Mouse (Mus musculus) natural killer cell, adult 2 months (primary cell): Measurements from ENCODE around the gene Olfr484.
"Not testable (repeated sequence)": the region's sequence is repeated elsewhere in the genome, so short reads cannot be mapped to it uniquely, and the experiment has no call there.

Experiments used
- DNase-seq, 2 experiments: peaks; one replicate each; pipeline ENCODE4 v3.0.0; 2022; ENCODE audit warnings: low spot score in 2 of 2

The Olfr484 gene

GRCm38 (mm10) chr7:108127349-108127748, at the start of gene Olfr484:
TSS of gene Olfr484 (minus strand) at chr7:108127449.
- DNase-seq: no peak

GRCm38 (mm10) chr7:108172642-108173041, 45.4 kb upstream of the Olfr484 start, which contains the start of gene Olfr486:
TSS of gene Olfr486 (minus strand) at chr7:108172742.
- DNase-seq: not testable (repeated sequence)

- DNase-seq: no peak
These were observed 32.5 kb upstream of the Olfr484 start, which contains the start of gene Olfr485 for GRCm38 (mm10) chr7:108159771-108160170. TSS of gene Olfr485 (minus strand) at chr7:108159871.

GRCm38 (mm10) chr7:108121416-108121815, 5.8 kb downstream of the Olfr484 start:
- DNase-seq: no peak

- no peak for DNase-seq
These were observed 6.6 kb downstream of the Olfr484 start for GRCm38 (mm10) chr7:108120681-108121080.

- no peak for DNase-seq
These were observed 26.7 kb downstream of the Olfr484 start, which contains the start of gene Olfr483 for GRCm38 (mm10) chr7:108100549-108100948. TSS of gene Olfr483 (plus strand) at chr7:108100849.

GRCm38 (mm10) chr7:108097486-108097885, 29.8 kb downstream of the Olfr484 start, which contains the start of gene Olfr482:
TSS of gene Olfr482 (minus strand) at chr7:108097586.
- no peak for DNase-seq

GRCm38 (mm10) chr7:108079555-108079954, 47.7 kb downstream of the Olfr484 start, which contains the start of gene Olfr481:
TSS of gene Olfr481 (plus strand) at chr7:108079855.
- DNase-seq: no peak
